Mouse (Mus musculus) regulatory T cell (primary cell): ENCODE measurements around the gene Rnf213.

ENCODE experiments used
- in situ Hi-C: fragments of 300-600 bp; cut with MboI, MseI; formaldehyde crosslinking; loops from one replicate; pipeline ENCODE4 v1.15.1; 2025; ENCODE audit warnings: high pct_unique_total_duplicates

Rnf213 gene

DNA sequence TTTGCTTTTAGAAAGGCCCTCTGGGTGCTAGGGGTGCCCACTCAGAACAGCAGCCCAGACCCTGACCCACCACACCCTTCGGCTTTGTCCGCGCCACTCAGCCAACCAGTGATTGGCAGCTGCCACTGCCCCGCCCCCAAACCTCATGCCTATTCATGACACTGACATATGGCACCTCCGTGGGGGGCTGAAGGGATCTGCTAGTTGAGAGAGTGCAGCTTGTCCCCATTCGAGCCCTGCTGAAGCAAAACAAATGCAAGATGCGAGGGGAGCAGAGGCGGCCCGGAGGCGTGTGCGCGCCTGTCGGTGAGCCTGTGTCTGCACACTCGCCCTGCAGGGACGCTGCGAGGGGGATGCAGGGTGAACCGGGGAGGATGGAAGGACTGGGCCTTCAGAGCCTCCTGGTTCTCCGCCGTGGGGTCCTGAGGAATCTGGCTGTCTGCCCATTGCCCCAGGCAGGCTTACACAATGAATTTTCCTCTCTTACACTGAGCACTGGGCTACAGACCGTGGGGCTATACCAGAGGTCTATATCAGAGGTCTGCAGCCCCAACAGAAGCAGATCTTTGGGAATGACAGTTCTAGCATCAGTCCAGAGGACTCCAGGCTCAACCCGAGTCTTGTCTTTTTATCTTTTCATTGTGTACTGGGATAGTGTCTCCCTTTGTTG is 122.2 kb downstream of the Rnf213 start:
- in situ Hi-C loops, result no loop called here

DNA sequence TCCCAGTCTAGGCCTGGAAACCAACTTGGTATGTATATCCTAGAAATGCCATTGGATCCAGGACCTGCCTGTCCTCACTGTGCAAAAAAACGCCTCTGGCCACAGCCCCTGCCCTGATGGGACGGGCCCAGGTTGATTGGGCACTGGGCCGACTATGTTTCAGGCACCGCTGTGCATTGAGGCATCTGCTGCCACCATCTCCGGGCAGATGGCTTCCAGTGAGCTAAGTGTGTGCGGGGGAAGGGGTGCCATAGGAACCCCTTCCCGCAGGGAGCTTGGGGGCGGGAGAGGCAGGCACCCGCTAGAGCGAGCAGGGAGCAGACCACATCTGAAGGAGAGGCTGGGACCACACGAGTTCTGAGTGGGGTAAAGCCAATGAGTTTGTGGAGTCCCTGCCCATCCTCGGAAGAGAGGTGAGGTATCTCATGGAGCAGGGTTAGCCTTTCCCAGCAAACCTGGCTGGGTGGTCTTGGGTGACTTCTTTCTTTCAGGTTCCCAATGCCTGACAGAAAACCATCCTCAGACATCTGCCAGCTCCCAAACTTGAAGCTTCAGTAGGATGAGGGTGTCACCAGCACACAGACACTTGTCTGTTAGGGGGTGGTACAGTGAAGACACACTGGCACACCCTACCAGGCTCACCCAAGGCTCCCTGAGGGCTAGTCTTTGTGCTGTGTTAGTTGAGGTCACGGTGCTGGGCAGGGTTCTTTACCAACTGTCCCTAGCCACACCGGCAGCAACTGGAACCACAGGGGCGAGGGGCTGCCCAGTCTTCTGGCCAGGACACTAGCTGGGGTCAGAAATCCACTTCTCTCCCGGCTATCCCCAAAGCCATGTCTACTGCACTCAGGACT is 123.2 kb downstream of the Rnf213 start:
- in situ Hi-C loops, result no loop called here

DNA sequence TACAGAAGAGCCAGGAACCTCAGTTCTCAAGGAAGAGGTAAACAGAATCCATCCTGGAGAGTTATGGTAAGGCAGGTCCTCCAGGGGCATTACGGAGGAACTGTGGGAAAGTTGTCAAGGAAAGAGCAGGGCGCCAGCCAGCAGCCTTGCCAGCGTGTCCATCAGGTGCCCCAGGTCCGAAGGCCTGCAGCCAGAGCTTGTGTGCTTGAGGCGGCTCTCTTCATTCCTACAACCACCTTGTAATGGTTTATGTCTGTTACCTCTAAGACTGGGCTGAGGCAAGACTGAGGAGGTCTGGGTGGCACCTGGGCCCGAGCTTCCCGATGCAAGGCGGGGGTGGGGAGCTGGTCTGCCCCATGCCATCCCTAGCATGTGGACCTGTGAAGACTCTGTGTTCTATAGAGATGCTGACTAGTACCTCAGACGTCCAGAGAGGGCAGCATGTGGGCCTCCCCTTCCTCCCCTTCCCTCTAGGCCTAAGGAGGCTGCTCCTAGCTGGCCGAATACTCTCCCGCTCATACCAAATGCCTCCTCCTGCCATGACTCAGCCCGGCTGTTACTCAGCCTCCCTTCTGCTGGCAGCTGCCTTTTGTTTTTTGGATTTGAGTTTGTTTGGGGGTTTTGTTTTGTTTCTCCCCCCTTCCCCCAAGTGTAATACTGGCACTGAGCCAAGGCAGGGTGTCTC is 123.9 kb downstream of the Rnf213 start:
- in situ Hi-C loops, result no loop called here

DNA sequence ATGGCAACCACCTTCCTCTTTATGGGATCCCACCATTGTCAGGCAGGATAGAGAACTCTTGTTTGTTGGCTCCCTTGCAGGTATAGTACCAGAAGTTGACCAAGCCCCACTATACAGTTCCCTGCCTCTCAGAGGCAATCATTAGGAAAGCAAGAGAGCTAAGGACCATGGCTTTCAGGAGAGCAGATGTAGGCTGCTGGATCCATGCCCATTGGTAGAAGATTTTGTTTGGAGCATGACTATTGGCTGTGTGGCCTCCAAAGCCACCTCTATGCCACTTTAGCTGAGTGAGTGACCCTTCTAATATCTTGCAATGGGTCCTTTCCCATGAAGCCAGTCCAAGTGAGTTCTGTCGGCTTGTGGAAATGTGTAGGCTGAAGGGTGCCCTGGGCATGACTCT is 126.5 kb downstream of the Rnf213 start:
- in situ Hi-C loops, result no loop called here

DNA sequence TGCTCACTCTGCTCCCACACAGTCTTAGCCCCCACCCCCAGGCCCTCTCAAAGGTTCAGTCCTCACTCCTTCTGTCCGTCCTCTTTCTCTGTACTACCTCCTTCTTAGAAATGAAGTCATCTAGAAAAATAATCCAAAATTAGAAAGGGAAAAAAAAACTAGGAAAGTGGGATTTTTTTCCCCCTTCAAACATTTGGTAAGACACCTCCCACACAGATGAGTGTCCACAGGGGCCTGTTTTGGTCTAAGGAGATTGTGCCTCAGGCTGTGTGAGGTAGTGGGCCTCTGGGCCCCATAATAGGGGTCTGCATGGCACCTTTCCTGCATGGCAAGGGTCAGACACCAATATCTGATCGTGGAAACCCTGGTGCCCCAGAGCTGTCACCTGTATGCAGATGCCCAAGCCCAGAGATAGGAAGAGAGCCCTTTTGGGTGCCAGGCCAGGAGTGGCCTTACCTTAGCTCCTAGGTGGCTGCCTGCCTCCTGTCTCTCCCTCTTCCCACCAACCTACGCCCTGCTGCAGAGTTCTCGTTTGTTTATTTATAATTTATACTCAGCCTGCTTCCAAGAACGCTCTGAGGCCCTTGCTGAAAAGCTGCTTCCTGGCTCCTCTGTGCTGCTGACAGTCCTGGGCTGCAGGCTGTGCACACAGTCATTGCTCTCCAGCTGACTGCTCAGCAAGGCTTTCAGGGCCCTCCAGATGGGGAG is 127.3 kb downstream of the Rnf213 start:
- in situ Hi-C loops, result no loop called here

DNA sequence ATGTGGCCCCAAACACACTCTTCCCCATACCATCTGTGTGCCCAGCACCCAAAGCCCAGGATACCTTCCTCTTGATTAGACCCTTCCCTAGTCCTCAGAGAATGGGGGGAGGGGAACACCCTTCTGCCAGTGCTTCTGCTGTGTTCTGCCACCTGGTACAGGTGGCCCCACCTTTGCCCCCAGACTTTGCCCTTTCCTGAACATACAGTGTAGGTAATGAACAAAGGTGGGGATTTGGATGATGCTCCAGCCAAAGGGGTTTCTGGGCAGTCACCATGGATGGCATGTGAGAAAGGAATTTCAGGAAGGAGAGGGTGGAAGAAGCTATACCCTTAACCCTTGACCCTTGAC is 127.8 kb downstream of the Rnf213 start:
- in situ Hi-C loops, result no loop called here

DNA sequence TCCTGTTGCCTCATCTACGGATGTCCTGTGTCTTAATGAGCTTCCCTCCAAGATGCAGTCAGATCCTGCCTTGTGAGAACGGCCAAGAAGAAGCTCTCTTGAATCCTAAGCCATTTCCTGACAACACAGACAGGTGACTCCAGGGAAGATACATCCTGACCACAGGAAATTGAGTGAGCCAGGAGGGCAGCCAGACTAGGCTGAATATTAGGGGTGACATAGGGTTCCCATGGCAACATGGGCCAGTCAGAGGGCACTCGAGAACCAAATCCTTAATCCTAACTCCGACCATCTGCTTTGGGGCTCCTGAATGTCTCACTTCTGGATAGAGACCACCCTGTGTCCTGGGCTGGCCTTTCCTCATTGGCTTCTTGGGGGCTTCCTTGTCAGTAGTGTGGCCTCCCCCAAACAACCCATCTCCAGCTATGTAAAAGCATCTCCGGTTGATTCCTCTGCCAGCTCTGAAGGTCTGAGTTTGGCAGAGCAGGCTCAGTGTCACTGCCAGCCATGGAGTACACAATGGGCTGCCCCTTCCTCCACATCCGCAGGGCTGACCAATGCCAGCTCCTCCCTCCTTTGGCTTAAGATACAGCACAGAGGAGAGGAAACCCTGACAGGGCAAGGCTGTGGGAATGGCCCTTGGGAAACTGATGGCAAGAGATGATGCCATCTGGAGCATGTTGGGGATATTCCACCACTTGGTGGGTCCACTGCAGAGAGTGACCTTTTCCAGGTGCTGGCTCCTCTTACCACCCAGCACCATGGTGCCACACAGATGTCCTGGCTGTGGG is 129.2 kb downstream of the Rnf213 start:
- in situ Hi-C loops, result no loop called here

DNA sequence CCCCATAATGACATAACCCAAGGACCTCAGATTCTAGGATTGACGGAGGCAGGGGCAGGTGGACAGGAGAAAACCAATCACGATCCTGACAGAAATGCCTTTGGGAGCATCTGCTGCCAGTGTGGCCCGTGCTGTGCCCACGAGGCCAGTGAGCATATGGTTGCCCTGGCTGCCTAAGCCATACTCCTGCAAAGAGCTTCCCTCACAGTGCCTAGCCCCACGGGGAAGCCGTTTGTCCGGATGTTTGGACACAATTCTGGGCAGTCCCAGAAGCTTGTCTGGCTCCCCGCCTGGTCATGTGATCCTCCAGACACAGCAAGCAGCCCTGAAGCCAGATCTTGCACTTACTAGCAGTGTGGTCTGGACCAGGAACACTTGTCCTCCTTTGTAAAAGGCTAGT is 129.9 kb downstream of the Rnf213 start:
- in situ Hi-C loops, result no loop called here

DNA sequence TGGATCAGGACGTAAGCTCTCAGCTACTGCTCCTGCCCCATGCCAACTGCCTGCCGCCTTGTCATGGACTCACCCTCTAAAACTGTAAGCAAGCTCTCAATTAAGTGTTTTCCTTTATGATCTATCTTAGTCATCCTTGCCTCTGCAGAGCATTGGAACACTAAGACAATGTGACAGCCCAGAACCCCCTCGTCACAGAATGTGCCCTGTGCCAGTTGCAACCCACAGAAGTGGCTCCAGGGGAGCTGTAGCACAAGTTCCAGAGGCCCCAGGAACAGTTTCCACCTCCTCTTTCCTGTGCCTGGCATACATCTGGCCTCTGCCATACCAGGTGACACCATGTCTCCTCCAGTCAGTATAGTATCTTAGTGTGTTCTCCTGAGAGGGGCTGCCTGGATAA is 130.5 kb downstream of the Rnf213 start:
- in situ Hi-C loops, result no loop called here

DNA sequence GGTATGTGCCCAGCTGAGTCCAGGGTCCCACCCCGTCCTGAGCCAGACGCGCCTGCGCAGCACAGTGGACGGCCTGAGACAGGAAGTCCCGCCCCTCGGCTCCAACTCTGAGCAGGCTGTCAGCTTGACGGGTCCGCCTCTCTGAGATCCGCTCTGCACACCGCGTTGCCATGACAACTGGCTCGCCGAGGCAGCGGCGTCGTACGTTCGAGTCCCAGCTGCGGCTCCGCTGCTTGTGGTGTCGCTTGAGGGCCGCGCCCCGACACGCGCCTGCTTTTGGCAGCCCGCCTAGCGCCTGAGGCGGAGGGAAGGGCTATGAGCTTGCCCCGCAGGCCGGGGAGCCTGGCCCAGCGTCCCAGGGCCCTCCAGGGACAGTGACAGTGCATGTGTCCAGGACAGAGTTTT is 131.6 kb downstream of the Rnf213 start:
- in situ Hi-C loops, result no loop called here

DNA sequence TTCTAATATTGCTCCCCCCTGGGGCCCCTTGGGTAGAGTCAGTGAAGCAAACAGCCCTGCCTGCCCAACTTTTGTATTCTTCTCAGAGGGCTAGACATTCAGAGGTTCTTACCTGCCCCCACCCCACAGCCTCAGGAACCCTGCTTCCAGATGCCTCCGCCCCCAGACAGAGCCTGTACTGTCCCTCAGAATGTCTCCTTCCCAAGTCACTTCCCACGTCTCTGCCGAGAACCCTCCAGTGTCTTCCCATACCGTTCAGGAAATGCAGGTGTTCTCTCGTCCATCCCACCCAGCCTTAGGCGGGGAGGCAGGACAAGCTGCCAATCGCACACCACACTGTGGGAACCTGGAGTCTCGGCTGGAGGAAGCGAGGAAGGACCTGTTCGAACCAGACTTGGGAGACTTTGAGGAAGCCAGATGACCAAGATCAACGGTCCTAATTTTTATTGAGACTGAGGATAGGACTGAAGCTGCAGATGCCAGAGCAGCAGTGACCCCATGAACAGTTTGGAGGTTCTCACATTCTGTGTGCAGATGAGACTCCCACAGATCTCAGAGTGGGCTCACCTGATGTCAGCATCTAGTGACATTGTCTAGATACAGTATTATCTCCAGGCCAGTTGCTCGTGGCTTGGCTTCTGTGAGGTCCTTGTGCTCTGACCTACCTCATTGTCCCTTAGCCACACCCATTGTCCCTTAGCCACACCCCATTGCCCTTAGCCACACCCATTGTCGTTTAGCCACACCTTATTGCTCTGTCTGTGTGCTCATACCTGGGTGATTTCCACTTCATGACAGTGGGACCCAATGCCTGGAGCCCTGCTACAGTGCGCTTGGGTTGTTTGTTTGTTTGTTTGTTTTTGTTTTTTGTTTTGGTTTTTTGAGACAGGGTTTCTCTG is 133.4 kb downstream of the Rnf213 start:
- in situ Hi-C loops, result no loop called here

DNA sequence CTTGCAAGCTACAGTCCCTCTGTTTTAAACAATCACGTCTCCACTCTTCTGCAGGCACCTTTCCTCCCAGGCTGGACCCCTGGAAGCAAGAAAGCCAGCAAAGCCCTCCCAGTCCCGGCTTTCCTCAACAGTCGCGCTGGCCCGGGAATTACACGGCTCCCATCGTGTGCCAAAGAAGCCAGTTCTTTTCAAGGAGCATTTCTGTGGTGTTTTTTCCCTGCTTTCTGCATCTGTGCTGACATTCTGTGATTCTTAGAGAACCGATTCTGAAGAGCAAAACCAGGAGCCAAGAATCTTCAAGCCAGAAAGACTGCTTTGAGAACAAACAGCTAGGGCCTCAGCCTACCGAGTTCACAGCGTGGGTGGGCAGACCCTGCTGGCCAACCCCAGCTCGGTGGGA is 136.0 kb downstream of the Rnf213 start:
- in situ Hi-C loops, result no loop called here

DNA sequence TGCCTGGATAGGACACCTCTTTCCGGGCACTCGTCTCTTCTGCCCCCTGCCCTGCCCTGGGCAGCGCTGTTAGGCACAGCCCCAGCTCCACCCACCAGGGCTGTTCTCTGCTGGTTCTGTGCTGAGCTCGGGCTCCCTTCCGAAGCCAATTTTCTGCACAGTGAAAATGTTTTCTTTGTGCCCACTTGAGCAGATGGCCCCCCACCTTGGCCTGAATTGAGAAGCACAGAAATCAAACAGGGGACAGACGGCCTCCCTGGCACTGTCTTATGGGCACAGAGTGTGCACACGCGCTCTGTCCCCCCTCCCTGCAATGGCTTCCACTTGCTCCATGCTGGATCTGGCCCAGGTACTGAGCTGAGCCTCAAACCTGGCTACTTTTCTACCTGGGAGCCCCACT is 139.6 kb downstream of the Rnf213 start:
- in situ Hi-C loops, result loop anchor here (10.0 kb wide), 1 partner anchor 712 kb away; no protein-coding TSS in a partner anchor

DNA sequence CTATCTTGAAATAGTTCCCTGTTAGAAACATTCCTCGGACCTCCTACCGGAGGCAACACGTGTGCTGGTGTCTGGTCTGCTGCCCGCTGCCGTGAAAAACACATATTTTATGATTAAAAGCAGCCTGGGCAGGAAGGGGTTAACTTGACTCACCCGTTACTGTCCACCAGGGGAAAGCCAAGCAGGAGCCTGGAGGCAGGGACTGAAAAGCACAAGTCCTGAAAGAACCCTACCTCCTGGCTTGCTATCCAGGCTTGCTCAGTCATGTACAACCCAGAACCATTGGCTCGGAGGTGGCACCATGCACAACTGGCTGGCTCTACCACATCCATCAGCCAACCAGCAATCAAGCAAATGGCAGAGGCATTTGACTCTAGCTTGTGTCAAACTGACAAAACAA is 140.8 kb downstream of the Rnf213 start:
- in situ Hi-C loops, result loop anchor here (10.0 kb wide), 1 partner anchor 711 kb away; no protein-coding TSS in a partner anchor
